Mouse (Mus musculus): ENCODE measurements around the gene Ccdc102a.

DNA sequence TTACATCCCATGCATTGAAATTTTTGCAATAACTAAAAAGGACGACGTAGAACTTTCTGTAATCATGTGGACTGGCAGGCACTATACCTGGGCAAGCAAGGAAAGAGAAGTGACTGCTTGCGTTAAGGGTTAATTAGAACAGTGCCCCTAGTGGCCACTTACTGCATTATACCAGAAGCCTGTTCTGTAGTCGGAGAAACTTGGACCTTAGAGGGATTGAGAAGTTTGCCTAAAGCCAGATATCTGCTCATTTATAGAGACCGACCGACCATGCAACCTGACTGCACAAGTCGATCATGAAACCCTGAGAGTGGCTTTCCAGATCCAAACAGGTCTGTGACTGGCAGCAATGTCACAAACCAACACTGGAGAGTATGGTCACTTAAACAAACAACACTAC is 48.7 kb upstream of the Ccdc102a start:
- TF ChIP-seq CTCF (conservative IDR thresholded peaks at IDR 0.05 in 1 of 2, IDR thresholded peaks at IDR 0.05 in 1 of 2; ENCODE audit: low read depth in 2 of 2, low read length in 2 of 2), result peak; percentile 79 to 81
- TF ChIP-seq ZKSCAN1 (IDR thresholded peaks at IDR 0.05; ENCODE audit: borderline replicate concordance, low read depth, low read length), result no peak
- no peak for TF ChIP-seq POLR2A (IDR thresholded peaks at IDR 0.05; ENCODE audit: low read depth, low read length)
- no peak for TF ChIP-seq USF1 (IDR thresholded peaks at IDR 0.05; ENCODE audit: low read depth, low read length)
- TF ChIP-seq GABPA (IDR thresholded peaks at IDR 0.05; ENCODE audit: insufficient replicate concordance, low read depth, low read length), result no peak
- TF ChIP-seq ELF1 (IDR thresholded peaks at IDR 0.05; ENCODE audit: low read depth, low read length), result peak; percentile 26; the same call in 1 of the 2 replicates
- 0 out of 2 replicates have a peak, but pooled peaks have one; percentile 23 for TF ChIP-seq MAX (IDR thresholded peaks at IDR 0.05; ENCODE audit: low read length)
- TF ChIP-seq NRF1 (IDR thresholded peaks at IDR 0.05; ENCODE audit: low read depth, low read length), result no peak
- TF ChIP-seq MXI1 (IDR thresholded peaks at IDR 0.05; ENCODE audit: low read depth, low read length), result no peak
- TF ChIP-seq JUND (conservative IDR thresholded peaks at IDR 0.05; ENCODE audit: low read depth, low read length), result 0 out of 2 replicates have a peak, but pooled peaks have one; percentile 13
- peak; percentile 17; the same call in 1 of the 2 replicates for TF ChIP-seq SMC3 (IDR thresholded peaks at IDR 0.05; ENCODE audit: low read depth, low read length)
- no peak for TF ChIP-seq MAZ (IDR thresholded peaks at IDR 0.05; ENCODE audit: low read depth, low read length)

Data from CH12.LX (cell line).